Mouse (Mus musculus): Measurements from ENCODE around the gene Clic4. TPM values are rescaled to one million over a fixed set of nuclear protein-coding genes. Genes with fewer than 3 reads are reported as not detected.
"Not testable (repeated sequence)": the region's sequence is repeated elsewhere in the genome, so short reads cannot be mapped to it uniquely, and the experiment has no call there.

Gene Clic4
- total RNA-seq, 4 experiments from 2014 or later: 37.4 to 43.1 (median 38.4) TPM

DNA sequence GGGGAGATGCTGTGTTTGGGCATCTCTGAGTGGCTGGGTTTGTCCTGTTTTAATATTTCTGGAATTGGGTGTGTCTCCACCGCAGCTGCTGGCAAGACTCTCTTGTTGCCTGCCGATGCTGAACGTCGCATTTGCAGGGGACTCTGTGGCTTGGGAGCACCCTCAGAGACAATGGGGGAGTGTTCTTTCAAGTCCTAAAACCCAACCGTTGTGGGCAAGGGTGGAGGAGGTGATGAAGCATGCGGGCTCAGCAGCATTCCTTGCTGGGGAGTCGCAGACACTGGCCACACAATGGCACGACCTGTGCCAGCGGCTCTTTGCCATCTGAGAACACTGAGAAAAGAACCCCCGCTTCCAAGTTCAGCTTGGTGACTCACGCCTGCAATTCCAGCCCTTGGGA, 81.0 kb downstream of the Clic4 start:
- no peak for DNase-seq (ENCODE audit: low spot score in 2 of 2)

DNA sequence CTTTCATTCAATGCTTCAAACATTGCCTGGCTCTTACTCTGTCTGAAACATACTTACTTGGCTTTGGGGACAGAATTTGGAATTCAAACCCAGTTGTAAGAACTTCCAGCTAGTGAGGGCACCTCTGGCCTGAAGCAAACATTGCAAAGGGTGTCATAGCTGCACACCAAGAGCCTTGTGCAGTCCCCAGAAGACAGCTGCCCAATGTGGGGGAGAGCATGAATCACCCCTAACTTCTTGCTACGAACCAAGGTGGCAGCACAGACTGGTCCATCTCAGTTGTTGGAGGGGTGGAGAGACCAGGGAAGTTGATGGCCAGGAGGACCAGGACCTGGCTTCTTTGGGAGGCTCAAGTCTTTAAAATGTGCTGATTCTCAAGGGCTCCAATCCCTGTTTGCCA, 81.4 kb downstream of the Clic4 start:
- no peak for DNase-seq (ENCODE audit: low spot score in 2 of 2)

DNA sequence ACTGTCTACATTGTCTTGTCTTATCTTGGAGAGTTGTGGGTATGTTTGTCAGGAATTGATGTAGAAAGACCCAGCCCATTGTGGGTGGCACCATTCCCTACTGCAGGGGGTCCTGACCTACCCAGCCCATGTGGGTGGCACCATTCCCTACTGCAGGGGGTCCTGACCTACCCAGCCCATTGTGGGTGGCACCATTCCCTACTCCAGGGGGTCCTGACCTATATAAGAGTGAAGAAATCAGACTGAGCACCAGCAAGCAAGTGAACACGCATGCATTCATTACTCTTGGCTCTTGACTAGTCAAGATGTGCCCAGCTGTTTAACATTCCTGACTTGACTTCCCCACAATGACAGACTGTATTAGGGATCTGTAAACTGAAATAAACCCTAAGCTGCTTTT, 82.2 kb downstream of the Clic4 start:
- no peak for DNase-seq (ENCODE audit: low spot score in 2 of 2)

DNA sequence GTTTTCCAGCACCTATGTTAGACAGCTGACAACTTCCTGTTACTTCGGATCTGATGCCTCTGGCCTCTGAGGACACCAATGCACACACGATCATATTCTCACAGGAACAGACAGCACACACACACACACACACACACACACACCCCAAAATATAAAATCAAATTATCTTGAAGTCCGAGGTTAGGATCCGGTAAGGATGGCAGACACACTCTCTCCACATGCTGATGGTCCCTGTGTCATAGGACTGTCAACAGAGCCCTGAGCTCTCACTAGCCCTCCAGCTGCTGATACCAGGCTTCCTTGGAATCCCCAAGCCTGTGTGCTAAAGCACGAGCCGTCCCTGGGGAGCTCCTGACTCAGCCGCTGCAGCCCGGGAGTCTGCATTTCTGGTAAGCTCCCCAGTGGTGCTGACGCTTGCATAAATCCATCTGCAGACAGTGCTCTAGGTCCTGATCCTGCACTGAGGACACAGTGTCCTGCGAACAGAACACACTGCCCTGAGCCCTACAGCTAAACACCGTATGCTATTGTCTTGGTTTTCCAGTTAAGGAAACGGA, 83.1 kb downstream of the Clic4 start:
- DNase-seq (ENCODE audit: low spot score in 2 of 2): no peak

DNA sequence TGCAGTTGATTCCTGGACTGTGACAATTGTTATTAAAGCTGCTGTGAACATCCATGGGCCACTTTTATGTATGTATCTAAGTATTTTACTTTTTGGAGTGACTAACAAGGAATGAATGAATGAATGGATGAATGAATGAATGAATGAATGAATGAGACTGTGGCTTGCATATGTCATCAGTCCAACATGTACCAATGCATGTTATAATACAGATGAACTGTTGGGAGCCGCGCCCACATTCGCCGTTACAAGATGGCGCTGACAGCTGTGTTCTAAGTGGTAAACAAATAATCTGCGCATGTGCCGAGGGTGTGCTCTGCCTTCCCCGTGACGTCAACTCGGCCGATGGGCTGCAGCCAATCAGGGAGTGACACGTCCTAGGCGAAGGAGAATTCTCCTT, 88.3 kb downstream of the Clic4 start:
- not testable (repeated sequence) for DNase-seq (ENCODE audit: low spot score in 2 of 2)

DNA sequence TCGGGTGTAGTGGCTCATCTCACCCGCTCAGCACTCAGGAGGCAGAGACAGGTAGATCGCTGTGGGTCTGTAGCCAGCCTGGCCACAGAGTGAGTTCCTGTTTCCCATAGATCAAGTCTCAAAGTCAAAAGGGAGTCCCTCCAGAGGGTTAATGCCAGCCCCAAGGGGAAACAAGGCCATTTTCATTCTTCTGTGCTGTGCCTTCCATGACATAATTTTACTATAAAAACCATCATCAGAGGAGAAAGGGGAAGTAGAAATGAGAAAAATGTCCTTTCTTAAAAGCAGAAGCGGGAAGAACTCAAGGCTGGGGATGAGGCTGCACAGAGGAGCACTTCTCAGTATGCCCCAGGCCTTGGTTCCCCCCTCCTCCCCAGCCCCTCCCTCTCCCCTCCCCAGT, 90.8 kb downstream of the Clic4 start:
- no peak for DNase-seq (ENCODE audit: low spot score in 2 of 2)

DNA sequence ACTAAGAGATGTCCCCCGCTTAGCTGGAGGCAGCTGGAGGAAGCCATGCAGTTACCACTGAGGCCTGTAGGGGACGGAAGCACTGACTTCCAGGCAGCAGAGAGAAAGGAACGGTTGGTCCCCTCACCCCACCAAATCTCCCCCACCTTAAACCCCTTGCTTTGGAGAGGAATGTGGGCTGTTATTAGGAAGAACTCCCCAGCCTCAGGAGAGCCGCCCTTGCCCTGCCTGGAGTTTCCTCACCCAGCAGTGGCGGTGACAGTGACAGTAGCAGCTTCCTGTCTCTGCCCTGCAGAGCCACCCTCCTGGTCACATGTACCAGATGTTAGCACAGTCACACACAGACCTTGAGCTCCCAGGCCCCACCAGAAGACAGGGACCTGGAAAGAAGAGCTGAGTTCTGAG, 93.5 kb downstream of the Clic4 start:
- DNase-seq (ENCODE audit: low spot score in 2 of 2): no peak

DNA sequence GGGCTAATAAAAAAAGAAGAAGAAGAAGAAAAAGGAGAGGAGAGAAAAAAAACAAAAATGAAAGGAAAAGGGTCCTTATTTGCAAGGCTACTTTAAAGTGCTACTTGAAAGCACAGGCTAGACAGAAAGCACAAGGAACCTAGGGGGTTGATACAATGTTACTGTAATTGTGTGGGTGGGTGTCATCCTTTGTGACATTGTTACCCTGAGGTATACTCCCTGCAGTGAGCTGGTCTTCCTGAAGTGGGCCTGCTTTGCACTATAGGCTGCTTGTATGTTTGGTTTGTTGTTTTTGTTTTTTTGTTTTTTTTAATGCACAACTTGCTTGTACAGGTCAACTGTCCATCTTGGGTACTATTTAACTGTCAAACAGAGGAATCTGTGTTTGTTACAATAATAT, 95.0 kb downstream of the Clic4 start:
- no peak for DNase-seq (ENCODE audit: low spot score in 2 of 2)

DNA sequence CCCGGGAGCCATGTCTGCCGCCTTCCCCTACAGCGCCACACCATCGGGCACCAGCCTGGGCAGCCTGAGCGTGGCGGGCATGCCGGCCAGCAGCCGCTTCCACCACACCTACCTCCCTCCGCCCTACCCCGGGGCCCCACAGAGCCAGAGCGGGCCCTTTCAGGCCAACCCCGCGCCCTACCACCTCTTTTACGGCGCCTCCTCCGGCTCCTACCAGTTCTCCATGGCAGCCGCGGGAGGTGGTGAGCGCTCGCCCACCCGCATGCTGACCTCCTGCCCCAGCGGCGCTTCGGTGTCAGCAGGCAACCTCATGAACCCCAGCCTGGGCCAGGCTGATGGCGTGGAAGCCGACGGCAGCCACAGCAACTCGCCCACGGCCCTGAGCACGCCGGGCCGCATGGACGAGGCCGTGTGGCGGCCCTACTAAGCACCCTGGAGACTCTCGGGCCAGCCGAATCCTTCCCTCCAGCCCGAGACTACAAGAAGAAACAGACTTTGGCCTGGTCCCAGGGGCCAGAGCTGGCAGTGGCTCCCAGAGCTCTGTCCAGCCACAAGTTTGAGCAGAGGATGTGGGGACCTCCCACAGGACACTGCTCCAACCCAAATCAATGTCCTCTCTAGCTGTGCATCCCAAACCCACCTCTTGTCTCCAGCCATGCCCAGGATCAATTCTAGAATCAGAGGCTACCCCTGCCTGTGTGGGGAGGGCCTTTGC, 97.1 kb downstream of the Clic4 start:
- no peak for DNase-seq (ENCODE audit: low spot score in 2 of 2)

DNA sequence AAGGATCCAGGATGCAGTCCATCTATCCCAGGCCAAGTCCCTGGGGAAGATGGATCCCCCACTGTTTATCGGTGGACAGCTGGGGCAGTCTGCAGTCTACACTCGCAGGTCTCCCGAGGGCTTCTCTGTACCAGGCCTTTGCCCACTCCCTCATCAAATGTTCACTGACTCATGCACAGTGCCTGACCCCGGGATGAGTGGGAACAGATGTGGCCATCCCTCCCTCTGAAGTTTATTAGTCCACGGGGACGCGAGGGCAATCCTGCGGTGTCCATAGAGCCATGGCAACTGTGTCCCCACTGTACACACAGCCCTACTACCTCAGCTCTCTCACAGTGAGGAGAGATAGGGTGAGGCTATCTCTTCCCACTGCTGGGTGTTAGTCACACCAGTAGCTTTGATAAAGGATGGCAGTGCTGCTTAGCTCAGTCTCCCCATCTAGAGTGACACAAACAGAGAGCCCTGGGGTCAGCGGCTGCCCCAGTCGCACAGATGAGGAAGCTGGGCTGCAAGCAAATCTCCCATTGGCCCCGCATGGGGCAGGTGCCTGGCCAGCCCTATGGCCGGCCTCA, 101.2 kb downstream of the Clic4 start:
- no peak for DNase-seq (ENCODE audit: low spot score in 2 of 2)

DNA sequence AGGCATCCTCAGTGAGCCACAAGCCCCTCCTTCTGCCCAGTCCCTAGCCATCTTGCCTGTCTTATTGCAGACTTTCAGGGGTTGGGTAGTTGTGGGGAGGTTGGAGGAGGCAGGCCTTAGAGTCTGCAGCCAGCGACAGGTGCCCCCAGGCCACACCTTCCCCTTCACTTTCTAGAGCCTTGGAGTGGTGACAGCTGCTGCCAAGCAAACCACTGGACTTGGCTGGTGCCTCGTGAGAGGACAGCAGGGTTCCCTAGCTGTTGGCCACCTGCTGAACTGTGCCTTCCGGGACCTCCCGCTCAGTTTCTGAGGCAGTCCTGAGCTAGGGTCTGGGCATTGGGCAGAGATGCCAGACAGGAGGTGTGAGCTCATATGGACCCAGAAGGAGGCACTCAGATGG, 103.1 kb downstream of the Clic4 start:
- DNase-seq (ENCODE audit: low spot score in 2 of 2): no peak

DNA sequence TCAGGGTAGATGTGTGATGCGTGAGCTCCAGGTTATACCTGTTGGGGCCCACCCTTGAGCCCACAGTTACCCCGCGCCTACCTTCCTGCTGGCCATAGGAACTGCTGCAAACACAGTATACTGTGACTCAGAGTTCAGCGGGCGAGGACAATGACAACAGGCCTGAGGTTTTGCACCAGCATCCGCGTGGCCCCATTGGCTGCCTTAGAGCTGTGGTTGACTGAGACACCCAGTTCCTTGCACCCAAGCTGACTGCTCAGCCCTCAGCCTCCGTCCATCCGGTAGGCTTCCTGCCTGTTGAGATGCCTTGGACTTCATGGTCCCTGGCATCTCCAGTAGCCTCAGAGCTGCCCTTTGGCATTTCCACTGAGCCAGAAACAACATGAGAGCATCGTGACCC, 103.5 kb downstream of the Clic4 start:
- no peak for DNase-seq (ENCODE audit: low spot score in 2 of 2)

DNA sequence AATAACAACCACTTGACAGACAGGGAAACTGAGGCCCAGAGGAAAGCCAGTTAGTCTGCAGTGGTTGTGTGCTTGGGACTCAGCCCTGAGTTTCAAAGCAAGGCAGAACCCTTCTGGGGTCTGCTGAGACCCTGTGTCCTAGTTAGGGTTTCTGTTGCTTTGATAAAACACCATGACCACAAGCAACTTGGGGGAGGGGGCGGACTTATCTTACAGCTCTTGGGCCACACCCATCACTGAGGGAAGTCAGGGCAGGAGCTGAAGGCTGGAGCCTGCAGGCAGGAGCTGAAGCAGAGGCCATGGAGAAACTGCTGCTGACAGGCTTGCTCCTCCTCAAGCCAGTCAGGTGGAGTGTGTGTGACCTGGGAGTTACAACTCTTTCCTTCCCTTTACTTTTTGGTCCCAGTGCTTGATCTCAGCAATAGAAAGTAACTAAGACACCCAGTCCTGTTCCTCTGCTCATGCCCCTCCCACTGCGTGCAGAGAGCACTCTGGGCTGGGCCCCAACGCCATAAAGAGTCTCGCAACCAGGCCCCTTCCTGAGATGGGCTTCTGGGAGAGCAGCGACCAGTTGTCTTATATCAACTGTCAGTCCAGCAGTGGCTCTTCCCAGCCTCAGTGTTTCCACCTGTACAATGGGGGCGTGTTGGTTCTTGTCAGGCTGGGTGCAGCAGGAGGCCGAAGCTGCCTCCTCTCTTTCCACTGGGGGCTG, 104.6 kb downstream of the Clic4 start:
- no peak for DNase-seq (ENCODE audit: low spot score in 2 of 2)

DNA sequence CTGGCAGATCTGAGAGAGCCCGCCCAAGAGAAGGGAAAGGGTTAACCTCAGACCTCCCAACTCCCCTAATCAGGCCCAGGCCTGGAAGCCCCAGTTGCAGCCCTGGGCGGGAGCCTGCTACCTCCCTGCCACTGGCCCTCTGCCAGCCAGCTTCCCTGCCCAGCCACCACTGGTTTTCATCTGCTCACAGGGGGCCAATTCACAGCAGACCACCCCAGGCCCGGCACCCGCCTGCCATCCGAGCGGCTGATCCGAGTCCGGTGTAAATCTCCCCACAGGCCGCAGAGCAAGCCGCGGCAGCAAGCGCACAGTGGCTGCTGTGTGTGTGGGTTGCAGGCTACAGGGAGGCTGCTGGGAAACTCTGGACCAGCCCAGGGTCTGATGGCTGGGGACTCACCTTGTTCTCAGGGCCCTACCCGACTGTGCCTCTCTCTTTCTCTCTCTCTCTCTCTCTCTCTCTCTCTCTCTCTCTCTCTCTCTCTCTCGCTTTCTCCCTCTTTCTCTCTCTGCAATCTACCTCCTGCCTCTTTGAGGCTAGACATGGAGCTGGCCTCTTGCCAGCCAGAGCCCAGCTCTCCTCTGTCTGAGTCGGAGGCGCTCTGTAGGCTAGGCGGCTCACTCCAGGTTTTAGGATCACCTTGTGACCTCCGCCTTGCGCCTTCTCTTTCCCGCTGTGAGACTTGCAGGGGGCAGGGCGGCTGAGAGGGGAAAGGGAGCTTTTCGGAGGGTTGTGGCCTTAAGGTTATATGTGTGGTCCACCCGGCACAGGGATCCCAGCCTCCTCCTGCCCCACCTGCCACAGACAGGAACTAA, 106.0 kb downstream of the Clic4 start:
- DNase-seq (ENCODE audit: low spot score in 2 of 2): no peak

DNA sequence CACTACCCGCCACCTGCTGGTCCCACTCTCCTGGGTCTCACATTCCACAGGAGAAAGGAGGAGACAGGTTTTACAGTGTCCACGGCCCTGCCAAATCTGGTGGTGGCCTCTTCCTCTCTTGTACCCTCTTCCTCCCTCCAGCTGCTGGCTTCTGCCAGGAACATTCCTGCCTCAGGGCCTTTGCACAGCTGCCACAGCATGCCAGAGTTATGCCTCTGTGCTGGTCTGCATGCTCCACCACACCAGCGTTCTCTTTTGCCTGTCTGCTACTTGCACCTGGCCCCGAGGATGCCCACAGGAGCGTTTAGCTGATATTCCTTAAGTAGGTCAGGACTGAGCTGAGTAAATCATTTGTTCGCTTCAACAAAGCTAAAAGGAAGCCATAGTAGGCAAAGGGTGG, 106.9 kb downstream of the Clic4 start:
- DNase-seq (ENCODE audit: low spot score in 2 of 2): no peak

Other genes with a start within 250 kb of the Clic4 start
- under 1 TPM in 2 of 4 experiments, not detected in 2; 0.78 to 0.89 TPM for gene Runx3, start 152.2 kb downstream of the Clic4 start, total RNA-seq (2022)
- gene Srrm1, start 80.5 kb upstream of the Clic4 start, total RNA-seq (2022): 100 to 1,000 TPM; 134 to 168 (median 160) TPM
- 1 to 10 TPM in 1 of 4 experiments, under 1 TPM in 2, not detected in 1; 0.58 to 1.2 (median 0.96) TPM for gene Ncmap, start 125.4 kb upstream of the Clic4 start, total RNA-seq (2022)
- gene Rcan3, start 161.0 kb upstream of the Clic4 start, total RNA-seq (2022): 10 to 100 TPM; 21.9 to 29.4 (median 24.3) TPM
- 1 to 10 TPM in 3 of 4 experiments, under 1 TPM in 1; 0.89 to 2.2 (median 1.5) TPM for gene Stpg1, start 222.0 kb upstream of the Clic4 start, total RNA-seq (2022)
- 10 to 100 TPM; 83.3 to 97.8 (median 90.0) TPM for gene Nipal3, start 222.2 kb upstream of the Clic4 start, total RNA-seq (2022)